Mouse (Mus musculus): Measurements from ENCODE around the gene Gm10375.
"Not testable (repeated sequence)": the region's sequence is repeated elsewhere in the genome, so short reads cannot be mapped to it uniquely, and the experiment has no call there.

The Gm10375 gene

GRCm38 (mm10) chr14:43607913-43608312 is at the start of gene Gm10375:
Gm10375 (minus strand) TSS chr14:43608013.
- DNase-seq (ENCODE audit: low spot score in 2 of 2) = not testable (repeated sequence)

DNA sequence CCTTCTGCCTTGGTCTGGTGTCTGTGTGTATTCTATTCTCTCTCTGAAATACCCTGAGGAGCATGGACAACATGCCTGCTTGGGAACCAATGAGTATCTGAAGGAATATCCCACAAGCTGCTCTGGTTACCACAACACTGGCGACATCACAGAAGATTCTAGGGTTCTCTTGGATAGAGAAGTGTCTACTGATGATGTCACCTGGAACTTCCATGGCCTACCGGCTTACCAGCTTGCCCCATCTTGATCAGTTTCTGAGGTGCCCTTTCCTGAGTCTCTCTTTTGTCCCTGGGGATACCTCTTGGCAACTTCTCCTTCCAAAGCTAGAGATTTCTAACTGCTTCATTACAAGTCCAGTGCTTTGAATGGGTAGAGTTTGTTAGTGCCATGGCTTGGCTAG is 28.8 kb downstream of the Gm10375 start, which contains the start of gene Gm17654:
Gene Gm17654, minus strand, starts transcription at position 101 of the 400 bp plus-strand sequence.
- not testable (repeated sequence) for DNase-seq (ENCODE audit: low spot score in 2 of 2)

DNA sequence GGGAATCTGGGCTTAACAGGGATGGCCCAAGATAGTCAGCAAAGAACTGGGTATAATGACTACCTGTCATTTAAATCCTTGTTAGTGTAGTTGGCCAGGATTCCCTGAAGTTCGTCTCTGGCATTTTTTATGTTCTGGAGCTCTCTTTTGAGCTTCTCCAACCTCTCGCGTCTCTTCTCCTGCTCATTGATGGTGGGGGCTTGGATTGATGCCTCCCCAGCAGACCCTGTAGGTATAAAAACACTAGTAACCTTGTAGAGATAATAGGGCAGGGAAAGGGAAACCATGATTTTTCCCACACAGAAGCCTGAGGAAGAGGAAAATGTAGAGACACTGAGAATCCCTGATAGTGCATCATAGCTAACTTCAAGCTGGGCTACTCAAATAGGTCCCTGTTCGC is 29.8 kb downstream of the Gm10375 start:
- DNase-seq (ENCODE audit: low spot score in 2 of 2) = not testable (repeated sequence)

Measured in left cerebral cortex, adult 9 months (tissue).